Mouse (Mus musculus) fat pad, adult 2 months (tissue): Measurements from ENCODE around the gene Myo10.

Experiments
- DNase-seq: peaks from one replicate; pipeline ENCODE4 v3.0.0-alpha.2; 2011; ENCODE audit warnings: low read depth, low spot score; ENCODE audit errors: extremely low read depth

Myo10 gene

DNA sequence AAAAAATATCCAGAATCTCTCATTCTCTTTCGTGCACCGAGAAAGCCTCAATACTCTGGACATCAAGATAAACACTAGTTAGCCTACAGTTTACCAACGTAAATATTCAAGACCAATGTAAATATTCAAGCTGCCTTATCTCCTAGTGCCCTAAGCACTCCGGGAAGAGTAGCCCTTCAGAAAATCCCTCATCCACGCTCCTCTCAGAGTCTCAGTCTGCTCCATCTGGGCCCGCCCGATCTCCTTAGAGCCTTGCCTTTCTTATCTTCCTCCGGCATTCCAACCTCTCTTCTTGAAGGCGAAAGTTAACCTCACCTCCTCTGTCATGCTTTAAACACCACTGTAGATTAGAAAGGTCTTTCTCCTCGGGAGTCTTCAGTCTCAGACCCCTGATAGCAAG is 13.1 kb upstream of the Myo10 start:
- DNase-seq, result no peak

DNA sequence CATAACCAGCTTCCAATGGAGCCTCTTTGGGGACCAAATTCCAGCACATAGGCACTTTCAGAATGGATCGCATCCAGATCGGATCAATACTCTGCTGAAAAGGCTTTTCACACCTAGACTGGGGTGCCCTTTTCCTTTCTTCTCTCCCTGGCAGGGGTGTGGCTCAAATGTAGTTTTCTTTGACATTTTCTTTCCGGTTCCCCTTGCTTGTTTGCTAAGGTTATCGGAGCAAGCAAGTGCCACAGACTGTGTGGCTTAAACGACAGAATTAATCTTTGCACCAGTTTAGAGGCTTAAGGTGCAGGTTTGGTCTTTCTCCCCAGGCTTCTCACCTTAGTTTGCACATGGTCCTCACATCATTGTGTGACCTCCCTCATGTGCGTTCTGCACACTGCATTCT is 11.1 kb upstream of the Myo10 start:
- DNase-seq, result no peak

DNA sequence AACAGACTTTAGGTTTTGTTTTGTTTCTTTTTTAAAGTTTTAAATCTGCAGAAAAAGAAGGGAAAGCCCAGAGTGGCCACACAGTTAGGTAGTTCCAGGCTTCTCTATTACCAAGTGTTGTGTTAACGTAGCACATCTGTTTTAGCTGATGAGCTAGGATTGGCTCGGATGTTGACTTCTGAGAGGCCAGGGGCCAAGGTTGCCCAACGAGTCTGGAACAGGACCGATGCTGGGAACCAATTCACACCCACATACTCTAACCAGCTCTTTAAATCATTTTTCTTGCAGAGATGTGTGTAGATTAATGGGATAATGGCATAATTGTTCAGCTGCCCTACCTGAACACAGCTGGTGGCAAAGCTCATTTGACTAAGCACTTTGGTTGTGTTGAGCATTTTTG is 1.8 kb upstream of the Myo10 start:
- peak; percentile 81 for DNase-seq

DNA sequence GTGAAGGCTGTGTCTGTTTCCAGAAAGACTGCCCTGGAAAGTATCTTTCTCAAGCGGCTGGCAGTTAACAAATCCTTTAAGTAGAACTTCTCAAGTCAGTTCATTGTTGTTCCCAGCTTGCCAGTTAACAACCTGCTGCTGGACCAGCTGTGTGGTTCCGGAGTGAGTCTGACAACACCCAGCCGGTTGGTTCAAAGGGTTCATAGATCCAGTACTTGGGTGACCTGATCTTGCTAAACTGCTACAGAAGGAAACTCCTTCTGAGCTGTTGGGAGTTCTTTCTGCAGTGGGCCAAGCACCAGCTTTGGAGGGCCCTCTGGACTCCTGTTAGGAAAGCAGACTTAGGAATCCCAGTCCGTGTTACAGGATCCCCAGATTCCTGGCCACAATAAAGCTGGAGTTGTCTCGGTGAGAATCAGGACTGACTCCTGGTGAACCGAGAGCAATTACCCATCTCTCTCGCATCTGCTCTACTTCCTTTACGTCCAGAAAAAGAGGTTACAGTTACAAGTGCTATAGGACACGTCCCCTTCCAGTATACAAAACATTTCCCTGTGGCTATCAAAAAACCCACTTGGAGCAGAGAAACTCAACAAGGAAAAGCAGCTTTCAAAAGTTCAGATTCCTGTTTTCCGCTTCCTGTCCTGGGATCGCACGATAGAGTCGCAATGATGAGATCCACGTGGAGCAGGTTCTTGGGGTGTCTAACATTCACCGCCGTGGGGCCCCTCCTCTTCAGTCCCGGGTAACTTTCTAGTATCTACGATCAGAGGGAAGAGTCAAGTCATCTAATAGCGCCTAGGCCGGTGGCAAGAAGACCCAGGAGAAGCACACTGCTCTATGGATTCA is 750 bp upstream of the Myo10 start:
- no peak for DNase-seq

DNA sequence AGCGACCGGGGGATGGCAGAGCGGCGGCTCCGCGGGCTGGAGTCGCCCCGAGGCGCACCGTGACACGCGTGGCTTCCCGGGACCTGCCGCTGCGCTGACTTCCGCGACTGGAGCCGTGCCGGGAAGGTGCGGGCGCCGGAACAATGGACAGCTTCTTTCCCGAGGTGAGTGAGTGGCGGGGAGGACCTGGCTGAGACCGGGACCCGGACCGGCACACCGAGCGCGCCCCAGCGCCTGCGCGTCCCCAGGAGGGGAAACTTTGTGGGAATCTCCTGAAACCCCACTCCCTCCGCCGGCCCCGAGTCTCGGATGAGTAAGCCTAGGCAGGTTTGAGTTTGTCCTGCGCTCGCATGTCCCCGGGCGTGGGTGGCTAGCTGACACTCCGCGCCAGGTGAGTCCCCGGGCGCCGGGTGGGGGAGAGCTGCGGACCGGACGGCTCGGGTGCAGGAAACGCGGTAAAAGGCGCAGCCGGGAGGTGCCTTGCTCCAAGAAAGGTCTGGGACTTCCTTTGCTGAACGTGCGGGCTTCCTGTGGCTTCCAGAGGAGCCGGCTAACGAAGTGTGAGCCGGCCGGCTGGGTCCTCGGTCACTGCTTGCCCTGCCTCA is 644 bp downstream of the Myo10 start:
- no peak for DNase-seq

DNA sequence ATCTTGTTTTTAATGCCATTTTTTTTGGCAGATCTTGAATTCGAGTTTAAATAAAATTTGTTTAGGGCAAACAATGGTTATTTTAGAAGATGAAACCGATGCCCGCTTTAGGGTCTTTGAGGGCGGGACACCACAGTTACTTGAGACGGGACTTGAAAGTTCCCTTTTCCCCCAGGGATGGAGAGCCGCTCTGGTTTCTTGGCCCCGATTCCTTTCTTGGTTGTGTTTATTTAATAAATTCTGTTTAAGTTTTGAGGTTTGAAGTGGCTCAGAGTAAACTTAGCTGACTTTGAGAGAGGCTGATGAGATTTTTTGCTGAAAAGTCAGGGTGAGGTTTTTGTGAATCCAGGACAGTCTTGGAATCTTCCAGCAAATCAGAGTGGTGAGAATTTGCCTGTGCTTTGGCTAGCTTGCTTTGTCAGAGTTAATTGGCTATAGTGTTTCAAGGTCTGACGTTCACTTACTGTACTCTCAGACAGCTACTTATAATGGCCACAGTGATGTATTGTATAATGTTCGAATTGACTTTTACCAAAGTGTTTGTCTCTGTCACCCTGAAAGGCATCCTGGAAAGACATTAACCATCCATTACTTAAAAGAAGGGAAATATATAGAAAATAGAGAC is 1.3 kb downstream of the Myo10 start:
- DNase-seq, result no peak

DNA sequence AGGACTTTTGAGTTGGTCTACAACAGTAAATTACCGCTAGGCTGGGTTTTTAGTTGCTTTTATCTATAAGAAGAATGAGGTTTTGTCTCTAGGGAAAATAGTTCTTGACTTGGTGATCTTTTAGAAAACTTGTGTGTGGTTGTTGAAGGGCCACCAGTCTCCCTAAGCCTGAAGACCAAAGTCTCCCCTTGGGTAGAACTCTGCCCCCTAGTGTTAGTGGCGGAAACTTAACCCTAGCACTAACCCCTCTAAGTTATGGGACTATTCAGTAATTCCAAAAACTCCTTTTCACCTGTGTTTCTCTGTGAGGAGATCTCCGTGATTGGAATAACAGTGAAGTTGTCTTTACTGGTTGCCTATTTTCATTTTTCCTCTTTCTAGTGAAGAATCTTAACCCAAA is 1.9 kb downstream of the Myo10 start:
- DNase-seq, result no peak

DNA sequence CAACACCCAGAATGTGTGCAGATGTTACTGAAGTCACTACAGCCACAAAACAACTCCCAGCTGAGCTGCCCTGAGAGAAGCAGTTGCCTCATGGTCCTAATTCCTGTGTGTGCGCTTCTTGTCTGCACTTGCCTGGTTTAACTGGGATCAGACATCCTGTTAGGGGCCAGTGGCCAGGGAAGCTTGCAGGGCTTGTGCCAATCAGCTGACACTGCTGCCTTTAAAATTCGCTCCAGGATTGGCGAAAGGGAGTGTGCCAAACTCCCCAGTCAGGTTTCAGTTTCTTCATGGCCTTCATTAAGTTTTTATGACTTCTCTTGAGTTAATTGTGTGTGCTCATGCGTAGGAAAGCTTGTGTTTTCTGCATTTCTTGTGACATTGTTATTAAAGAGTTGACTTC is 3.1 kb downstream of the Myo10 start:
- DNase-seq, result peak; percentile 94

DNA sequence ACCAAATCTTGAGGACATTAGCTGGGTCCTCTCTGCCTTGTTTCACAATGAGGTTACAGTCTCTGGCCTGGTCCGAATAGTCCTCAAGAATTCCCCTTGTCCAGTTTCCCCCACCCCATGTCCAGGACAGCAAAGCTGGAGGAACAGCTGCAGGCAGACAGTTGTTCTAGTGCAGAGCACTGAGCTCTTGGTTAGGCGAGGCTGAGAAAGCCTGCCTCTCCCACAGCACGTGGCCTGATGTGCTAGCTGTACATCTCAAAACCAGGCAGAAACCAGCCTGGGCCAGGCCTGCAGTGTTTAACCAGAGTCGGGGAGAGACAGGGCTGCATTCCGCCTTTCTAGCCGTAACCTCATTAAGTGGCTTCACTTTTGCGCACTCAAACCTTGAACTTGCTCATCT is 4.7 kb downstream of the Myo10 start:
- DNase-seq, result no peak

DNA sequence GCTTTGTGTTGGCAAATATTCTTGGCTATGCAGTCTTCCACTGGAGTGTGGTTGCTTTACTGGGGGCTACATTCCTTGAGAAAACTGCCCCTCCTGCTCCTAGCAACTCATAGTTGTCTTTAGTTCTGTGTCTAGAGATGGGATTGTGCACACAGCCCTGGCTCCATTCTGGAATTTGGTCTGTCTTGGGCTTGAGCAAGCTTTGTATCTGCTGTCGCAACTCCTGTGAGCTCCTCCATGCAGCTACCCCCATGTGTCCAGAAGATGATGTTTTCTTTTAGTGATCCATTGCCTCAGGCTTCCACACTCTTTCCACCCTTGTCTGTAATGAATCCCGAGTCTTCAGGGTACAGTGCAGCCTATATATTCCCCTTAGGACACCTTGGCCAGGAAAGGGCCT is 5.9 kb downstream of the Myo10 start:
- DNase-seq, result no peak

DNA sequence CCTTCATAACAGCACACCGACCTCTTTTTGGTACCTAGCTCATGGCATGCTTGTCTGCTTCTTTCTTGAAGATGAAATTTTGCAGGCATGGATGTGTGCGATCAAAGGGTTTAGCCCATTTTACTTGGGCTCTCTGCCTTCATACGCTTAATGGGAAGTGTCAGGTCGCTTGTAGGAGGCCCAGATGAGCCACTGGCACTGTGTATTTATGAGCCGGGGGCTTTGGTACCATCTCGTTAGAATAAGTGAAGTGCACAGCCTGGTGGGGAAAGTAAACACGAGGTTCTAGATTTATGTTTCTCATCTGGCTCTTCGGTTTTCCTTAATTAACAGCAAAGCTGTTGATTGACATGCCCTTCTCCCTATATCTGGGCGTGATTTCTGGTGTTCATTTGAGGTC is 8.4 kb downstream of the Myo10 start:
- no peak for DNase-seq

DNA sequence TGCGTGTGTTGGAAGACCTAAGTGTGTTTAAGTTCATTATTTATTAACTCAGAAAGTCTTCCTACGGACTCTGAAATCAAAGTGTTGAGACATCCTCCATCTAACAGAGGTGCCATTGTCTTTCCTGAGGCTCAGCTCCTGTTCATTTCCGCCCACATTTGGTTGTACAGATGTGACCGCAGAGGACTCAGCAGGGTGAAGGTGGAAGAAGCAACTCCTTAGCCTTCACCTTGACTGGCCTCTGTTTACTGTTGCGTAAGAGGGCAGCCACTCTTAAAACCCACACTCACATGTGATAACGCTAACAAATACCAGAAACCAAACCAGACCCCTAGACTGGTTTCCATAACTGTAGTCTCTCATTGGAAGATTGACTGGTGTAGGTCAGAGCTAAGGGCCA is 9.0 kb downstream of the Myo10 start:
- DNase-seq, result peak; percentile 94

DNA sequence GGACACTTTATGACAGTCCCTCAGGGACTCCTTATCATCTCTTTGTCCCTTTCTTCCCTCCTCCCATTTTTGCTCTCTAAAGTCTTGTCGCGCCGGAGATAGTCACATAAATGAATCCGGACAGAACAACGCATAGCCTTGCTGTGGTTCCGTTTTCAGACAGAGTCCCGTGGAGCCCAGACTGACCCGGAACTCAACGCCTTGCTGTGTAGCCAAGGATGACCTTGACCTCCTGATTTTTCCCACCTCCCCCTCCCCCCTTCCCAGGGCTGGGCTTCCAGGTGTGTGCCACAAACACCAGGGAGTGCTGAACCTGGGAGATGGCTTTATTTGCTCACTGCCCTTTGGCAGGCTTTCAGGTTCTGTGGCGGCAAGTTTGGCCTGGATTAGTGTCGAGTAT is 10.6 kb downstream of the Myo10 start:
- no peak for DNase-seq

DNA sequence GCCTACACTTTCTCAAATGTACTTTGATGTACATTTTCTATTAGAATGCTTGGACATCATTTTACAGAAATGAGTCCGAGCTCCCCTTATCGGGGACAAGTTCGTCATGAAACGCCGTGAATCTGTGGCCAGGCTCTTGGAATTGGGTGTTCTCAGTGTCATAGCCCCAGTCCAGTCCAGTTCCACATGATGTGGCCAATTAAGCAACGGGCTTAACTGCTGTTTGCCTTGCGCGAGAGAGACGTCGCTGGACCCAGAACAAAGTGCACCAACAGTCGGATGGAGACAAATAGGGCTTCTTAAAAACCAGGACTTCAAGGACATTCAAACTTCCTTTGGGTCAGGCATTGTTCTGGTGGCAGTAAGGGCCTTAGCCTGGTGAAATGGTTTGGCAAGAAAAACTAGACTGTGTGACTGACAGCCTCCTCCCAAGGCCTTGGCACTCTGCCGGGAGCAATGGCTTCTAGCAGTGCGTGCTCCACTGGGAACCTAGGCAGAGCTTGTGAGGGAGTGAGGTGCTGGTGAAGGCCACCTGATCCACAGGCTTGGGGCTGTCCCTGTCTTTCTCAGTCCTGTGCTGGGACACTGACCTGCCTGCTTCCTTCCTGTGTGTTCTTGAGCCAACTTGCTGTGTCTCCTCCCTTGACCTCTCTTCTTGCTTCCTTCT is 11.5 kb downstream of the Myo10 start:
- no peak for DNase-seq

DNA sequence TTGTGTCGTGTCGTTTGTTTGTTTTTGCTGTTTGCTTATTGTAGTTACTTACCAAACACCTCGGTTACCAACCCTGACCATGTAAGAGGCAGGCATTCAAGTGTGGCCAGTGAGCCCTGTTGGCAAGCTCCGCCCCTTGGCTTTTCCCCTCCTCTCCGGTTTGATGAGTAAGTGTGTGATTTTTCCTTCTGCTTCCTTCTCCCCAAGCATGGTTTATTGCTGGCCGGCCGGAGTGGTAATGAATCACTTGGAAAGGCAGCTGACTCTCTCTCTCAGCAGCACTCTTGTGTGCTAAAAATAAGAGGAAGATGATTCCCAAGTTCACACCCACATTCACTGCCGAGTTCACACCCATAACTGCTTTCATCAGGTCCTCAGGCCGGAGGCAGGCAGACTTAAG is 15.4 kb downstream of the Myo10 start:
- no peak for DNase-seq

DNA sequence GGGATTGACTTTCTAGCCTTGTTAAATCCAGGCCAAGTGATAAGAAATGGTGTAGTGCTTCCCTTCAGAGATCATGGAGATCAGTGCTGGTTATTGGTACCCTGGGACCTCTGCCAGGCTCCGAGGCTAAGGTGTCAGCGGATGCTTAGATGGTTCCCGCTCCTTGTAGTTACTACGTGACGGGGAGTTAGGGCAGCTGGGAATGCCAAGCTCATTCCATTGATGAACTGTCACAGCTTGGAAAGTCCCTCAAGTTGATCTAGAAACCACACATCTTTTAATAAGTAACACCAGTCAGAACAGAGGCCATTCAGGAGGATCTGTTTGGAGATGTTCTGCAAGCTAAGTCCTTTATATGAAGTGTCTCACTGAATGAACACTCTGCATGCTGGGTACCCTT is 16.9 kb downstream of the Myo10 start:
- no peak for DNase-seq

DNA sequence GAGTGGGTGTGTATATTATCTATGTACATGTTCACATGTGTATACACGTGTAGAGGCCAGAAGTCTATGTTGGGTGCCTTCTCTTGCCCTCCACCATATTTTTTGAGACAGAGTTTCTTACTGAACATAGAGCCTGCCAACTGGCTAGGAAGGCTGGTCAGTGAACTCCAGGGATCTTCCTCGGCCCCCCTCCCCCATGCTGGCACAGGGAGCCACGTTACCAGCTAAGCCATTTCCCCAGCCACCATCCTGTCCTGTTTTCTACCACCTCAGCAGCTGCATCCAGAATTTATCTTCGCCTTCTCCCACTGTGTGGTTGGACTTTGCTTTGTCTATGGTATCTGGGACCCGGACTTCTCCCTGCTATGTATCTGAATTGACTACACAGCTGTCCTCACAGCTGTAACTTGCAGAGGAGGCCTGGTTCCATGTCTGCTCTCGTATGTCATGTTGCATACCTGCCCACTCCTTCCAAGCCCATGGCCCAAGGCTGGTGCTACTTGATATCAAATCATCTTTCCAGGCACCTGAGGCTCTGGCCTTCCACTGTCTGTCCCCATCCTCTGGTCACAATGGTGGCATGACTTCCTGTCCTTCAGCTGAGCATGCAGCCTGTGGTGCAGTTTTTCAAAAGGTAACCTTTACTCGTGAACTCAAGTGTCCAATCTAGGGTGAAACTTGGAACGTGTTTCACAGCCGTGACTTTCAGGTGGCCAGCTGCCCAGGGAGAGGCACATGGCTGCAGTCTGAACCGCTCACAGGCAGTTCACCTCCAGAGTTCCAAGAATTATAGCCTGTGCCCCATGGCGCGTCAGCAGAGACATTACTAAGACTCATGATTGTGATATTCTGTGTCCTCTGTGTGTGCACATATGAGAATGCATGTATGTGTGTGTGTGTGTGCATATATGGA is 18.8 kb downstream of the Myo10 start:
- no peak for DNase-seq

DNA sequence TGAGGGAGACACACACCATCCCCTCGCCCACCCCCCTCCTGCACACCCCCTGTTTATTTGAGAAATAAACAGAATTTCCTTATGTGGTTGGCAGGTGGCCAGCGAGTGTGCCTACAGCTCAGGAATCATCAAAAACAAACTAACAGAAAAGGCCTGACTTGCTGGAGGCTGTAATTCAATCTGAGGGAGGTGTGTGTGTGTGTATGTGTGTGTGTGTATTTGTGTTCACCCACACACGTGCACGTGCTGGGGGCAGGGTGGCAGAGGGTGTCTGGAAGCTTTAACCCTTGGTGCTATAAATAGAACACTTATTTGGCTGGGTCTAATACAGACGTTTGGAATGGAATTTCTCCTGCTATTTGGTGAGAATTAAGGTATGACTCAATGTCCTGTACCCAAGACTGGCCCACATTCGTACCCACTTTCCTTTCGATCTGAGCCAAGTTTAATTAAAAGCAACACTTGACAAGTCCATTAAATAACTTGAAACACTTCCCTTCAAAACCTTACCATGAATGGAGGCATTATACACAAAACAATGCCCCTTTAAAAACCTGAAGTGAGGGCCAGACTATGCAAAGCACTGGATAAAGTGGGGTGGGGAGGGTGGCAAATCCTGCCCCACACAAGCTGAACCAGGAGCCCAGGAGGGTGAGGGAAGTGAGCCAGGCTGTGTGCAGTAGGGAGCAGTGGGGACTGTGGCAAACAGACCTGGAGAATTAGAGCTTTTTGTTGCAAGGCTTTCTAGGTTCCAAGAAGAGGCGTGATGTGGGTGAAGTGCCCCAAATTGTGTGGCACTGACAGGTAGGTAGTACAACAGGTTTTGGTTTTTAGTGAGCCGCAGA is 20.1 kb downstream of the Myo10 start:
- no peak for DNase-seq

DNA sequence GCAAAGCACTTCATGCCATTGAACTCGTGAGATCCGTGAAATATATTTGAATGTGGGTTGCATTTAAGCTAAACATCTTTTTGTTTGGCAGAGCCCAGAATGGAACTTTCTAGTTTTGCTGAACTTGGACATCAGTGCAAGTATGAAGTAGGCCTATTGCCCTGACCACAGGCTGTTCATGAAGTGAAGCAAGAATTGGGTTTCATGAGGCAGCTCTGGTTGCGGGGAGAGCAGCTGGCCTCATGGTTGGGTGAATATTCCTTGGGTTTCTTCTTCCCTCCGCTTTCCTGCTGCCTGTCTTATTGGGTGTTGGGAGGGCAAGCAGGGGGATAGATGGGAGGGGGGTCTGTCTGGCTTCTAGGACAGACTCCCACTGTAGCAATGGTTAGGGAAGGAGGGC is 23.5 kb downstream of the Myo10 start:
- no peak for DNase-seq

DNA sequence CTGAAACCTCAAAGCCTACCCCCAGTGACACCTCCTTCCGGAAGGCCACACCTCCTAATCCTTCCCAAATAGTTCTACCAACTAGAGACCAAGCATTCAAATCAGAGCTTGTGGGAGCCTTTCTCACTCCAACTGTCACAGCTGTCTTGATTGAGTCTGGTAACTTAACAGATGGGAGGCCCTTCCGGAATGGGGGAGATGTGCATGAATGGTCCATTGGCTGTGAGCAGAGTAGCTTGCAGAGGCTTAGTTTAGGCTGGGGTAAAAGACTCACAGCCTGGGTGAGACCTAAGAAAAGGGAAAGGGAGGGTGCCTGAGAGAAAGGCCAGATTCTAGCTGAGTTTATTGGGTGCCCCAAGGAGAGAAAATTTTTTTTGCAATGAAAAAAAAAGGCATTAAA is 26.0 kb downstream of the Myo10 start:
- no peak for DNase-seq
